Mouse (Mus musculus) MEL (cell line): ENCODE data around the gene Slc46a3. TPM values are rescaled to one million over a fixed set of nuclear protein-coding genes. Genes with fewer than 3 reads are reported as not detected.

ENCODE experiments used
- DNase-seq: peaks from one replicate; pipeline ENCODE4 v3.0.0; 2011; ENCODE audit warnings: low read depth, low spot score
- H3K27ac ChIP-seq: 2 replicates; pipeline ENCODE4 v1.5.1; 2012; ENCODE audit warnings: low read depth, mild to moderate bottlenecking, control low read depth, low read length, moderate library complexity; ENCODE audit not compliant: control insufficient read depth
- H3K27me3 ChIP-seq, 2 experiments: fragments of 150-350 bp in 1 of 2; sonication (generic) in 1 of 2; 2 replicates each; pipeline ENCODE4 v1.6.1; 2012; ENCODE audit warnings: low read length in 2 of 2, mild to moderate bottlenecking in 2 of 2, improper control_type of control experiment in 1 of 2, moderate library complexity in 1 of 2; ENCODE audit not compliant: insufficient read depth in 2 of 2, control insufficient read depth in 1 of 2
- H3K36me3 ChIP-seq, 2 experiments: 2 replicates each; pipeline ENCODE4 v1.6.1; 2012 to 2014; ENCODE audit warnings: low read length in 2 of 2, improper control_type of control experiment in 1 of 2, inconsistent platforms in 1 of 2, mild to moderate bottlenecking in 1 of 2; ENCODE audit not compliant: insufficient read depth in 2 of 2, control insufficient read depth in 1 of 2
- H3K4me1 ChIP-seq, 2 experiments: fragments of 150-350 bp in 1 of 2; sonication (generic) in 1 of 2; 2 replicates each; pipeline ENCODE4 v1.6.1; 2012; ENCODE audit warnings: low read length in 2 of 2, improper control_type of control experiment in 1 of 2, mild to moderate bottlenecking in 1 of 2; ENCODE audit not compliant: insufficient read depth in 2 of 2, control insufficient read depth in 1 of 2
- H3K4me3 ChIP-seq, 2 experiments: fragments of 150-350 bp in 1 of 2; sonication (generic) in 1 of 2; 2 replicates each; pipeline ENCODE4 v1.5.1; 2012; ENCODE audit warnings: low read depth in 2 of 2, low read length in 2 of 2, mild to moderate bottlenecking in 2 of 2, moderate library complexity in 2 of 2, control low read depth in 1 of 2, improper control_type of control experiment in 1 of 2; ENCODE audit not compliant: control insufficient read depth in 1 of 2, insufficient read depth in 1 of 2
- H3K79me2 ChIP-seq: 2 replicates; pipeline ENCODE4 v1.6.1; 2012; ENCODE audit warnings: mild to moderate bottlenecking, low read length, moderate library complexity; ENCODE audit not compliant: control insufficient read depth, poor library complexity, insufficient read depth
- H3K9ac ChIP-seq: 2 replicates; pipeline ENCODE4 v1.6.1; 2012; ENCODE audit warnings: low read depth, mild to moderate bottlenecking, control low read depth, low read length, moderate library complexity; ENCODE audit not compliant: control insufficient read depth, poor library complexity, severe bottlenecking
- H3K9me3 ChIP-seq: fragments of 150-350 bp; sonication (generic); replicated peaks from 2 replicates; pipeline ENCODE4 v1.6.1; 2012; ENCODE audit warnings: mild to moderate bottlenecking, low read length, improper control_type of control experiment, moderate library complexity; ENCODE audit not compliant: insufficient read depth
- CHD1 ChIP-seq: IDR thresholded peaks from 2 replicates; pipeline ENCODE4 v1.6.1; 2012; ENCODE audit warnings: low read depth, mild to moderate bottlenecking, inconsistent platforms, low read length, improper control_type of control experiment
- CHD2 ChIP-seq: IDR thresholded peaks from 2 replicates; pipeline ENCODE4 v1.6.1; 2011; ENCODE audit warnings: low read length, improper control_type of control experiment
- CTCF ChIP-seq, 3 experiments: IDR thresholded peaks in 2 of 3; conservative IDR thresholded peaks in 1 of 3; 2 replicates each; pipeline ENCODE4 v1.5.1; 2011 to 2012; ENCODE audit warnings: low read length in 3 of 3, low read depth in 2 of 3, mild to moderate bottlenecking in 2 of 3, improper control_type of control experiment in 1 of 3, inconsistent platforms in 1 of 3, mixed read lengths in 1 of 3, moderate library complexity in 1 of 3; ENCODE audit not compliant: control insufficient read depth in 1 of 3, insufficient read depth in 1 of 3, poor library complexity in 1 of 3, severe bottlenecking in 1 of 3
- E2F4 ChIP-seq: IDR thresholded peaks from 2 replicates; pipeline ENCODE4 v1.6.1; 2011; ENCODE audit warnings: low read depth, low read length, improper control_type of control experiment, borderline replicate concordance
- ETS1 ChIP-seq: IDR thresholded peaks from 2 replicates; pipeline ENCODE4 v1.6.1; 2012; ENCODE audit warnings: low read depth, mild to moderate bottlenecking, inconsistent platforms, low read length, improper control_type of control experiment, moderate library complexity
- GATA1 ChIP-seq: IDR thresholded peaks from 2 replicates; pipeline ENCODE4 v1.6.1; 2011; ENCODE audit warnings: low read depth, low read length, improper control_type of control experiment
- HCFC1 ChIP-seq: IDR thresholded peaks from 2 replicates; pipeline ENCODE4 v1.6.1; 2012; ENCODE audit warnings: low read depth, mild to moderate bottlenecking, inconsistent platforms, low read length, improper control_type of control experiment, moderate library complexity
- JUND ChIP-seq: IDR thresholded peaks from 2 replicates; pipeline ENCODE4 v1.6.1; 2011; ENCODE audit warnings: low read depth, mild to moderate bottlenecking, improper control_type of control experiment, low read length
- MAFK ChIP-seq: IDR thresholded peaks from 2 replicates; pipeline ENCODE4 v1.6.1; 2011; ENCODE audit warnings: low read depth, mild to moderate bottlenecking, low read length, improper control_type of control experiment, borderline replicate concordance
- MAZ ChIP-seq: IDR thresholded peaks from 2 replicates; pipeline ENCODE4 v1.6.1; 2012; ENCODE audit warnings: low read depth, mild to moderate bottlenecking, inconsistent platforms, low read length, improper control_type of control experiment
- MXI1 ChIP-seq: IDR thresholded peaks from 2 replicates; pipeline ENCODE4 v1.6.1; 2011; ENCODE audit warnings: mild to moderate bottlenecking, low read depth, low read length, improper control_type of control experiment
- MYC ChIP-seq: IDR thresholded peaks from 2 replicates; pipeline ENCODE4 v1.6.1; 2011; ENCODE audit warnings: low read depth, mild to moderate bottlenecking, low read length, improper control_type of control experiment, moderate library complexity
- NELFE ChIP-seq: IDR thresholded peaks from 2 replicates; pipeline ENCODE4 v1.6.1; 2011; ENCODE audit warnings: low read depth, low read length, improper control_type of control experiment
- POLR2A ChIP-seq, 2 experiments: IDR thresholded peaks; 2 replicates each; pipeline ENCODE4 v1.6.1; 2011 to 2012; ENCODE audit warnings: low read length in 2 of 2, mild to moderate bottlenecking in 2 of 2, control low read depth in 1 of 2, improper control_type of control experiment in 1 of 2, low read depth in 1 of 2, moderate library complexity in 1 of 2; ENCODE audit not compliant: control insufficient read depth in 1 of 2, insufficient read depth in 1 of 2, poor library complexity in 1 of 2
- POLR2AphosphoS2 ChIP-seq: IDR thresholded peaks from 2 replicates; pipeline ENCODE4 v1.6.1; 2011; ENCODE audit warnings: low read length, improper control_type of control experiment
- POLR2AphosphoS5 ChIP-seq: IDR thresholded peaks from 2 replicates; pipeline ENCODE4 v1.6.1; 2012; ENCODE audit warnings: low read depth, borderline replicate concordance, mild to moderate bottlenecking, inconsistent platforms, low read length, moderate library complexity, mixed read lengths
- RAD21 ChIP-seq: IDR thresholded peaks from 2 replicates; pipeline ENCODE4 v1.6.1; 2011; ENCODE audit warnings: mild to moderate bottlenecking, low read depth, low read length, improper control_type of control experiment
- SIN3A ChIP-seq: IDR thresholded peaks from 2 replicates; pipeline ENCODE4 v1.6.1; 2012; ENCODE audit warnings: low read length, improper control_type of control experiment, inconsistent platforms
- SMC3 ChIP-seq: IDR thresholded peaks from 2 replicates; pipeline ENCODE4 v1.6.1; 2011; ENCODE audit warnings: low read depth, low read length, improper control_type of control experiment
- TBP ChIP-seq: IDR thresholded peaks from 2 replicates; pipeline ENCODE4 v1.8.0; 2011; ENCODE audit warnings: low read depth, low read length, improper control_type of control experiment
- USF1 ChIP-seq: IDR thresholded peaks from 2 replicates; pipeline ENCODE4 v1.6.1; 2014; ENCODE audit warnings: low read depth, mild to moderate bottlenecking, inconsistent platforms, low read length, improper control_type of control experiment, moderate library complexity
- USF2 ChIP-seq, 2 experiments: IDR thresholded peaks; 2 replicates each; pipeline ENCODE4 v1.6.1; 2011 to 2012; ENCODE audit warnings: improper control_type of control experiment in 2 of 2, low read length in 2 of 2, borderline replicate concordance in 1 of 2, inconsistent platforms in 1 of 2, low read depth in 1 of 2, mild to moderate bottlenecking in 1 of 2; ENCODE audit not compliant: insufficient read depth in 1 of 2
- ZC3H11A ChIP-seq: IDR thresholded peaks from 2 replicates; pipeline ENCODE4 v1.6.1; 2012; ENCODE audit warnings: low read depth, mild to moderate bottlenecking, inconsistent platforms, low read length, improper control_type of control experiment
- polyA plus RNA-seq, 2 experiments: library from polyadenylated mRNA; stranded (reverse) in 1 of 2; unstranded in 1 of 2; fragments of >175 nt in 1 of 2; fragments of >200 nt in 1 of 2; gene quantifications; 2 replicates each; pipeline versions ENCODE4 v1.2.1 to v1.2.4; 2012; ENCODE audit warnings: low replicate concordance in 2 of 2, low read depth in 1 of 2; ENCODE audit not compliant: insufficient read length in 2 of 2, insufficient read depth in 1 of 2, missing spikeins in 1 of 2
- total RNA-seq: library from RNA; depleted of rRNA; stranded (reverse); fragments of 300-350 nt; gene quantifications from 2 replicates; pipeline ENCODE4 v1.2.3, GENCODE M21; 2012

Gene Slc46a3
- total and polyA plus RNA-seq, 3 experiments = 3.0 to 7.7 TPM; not detected in 1

DNA sequence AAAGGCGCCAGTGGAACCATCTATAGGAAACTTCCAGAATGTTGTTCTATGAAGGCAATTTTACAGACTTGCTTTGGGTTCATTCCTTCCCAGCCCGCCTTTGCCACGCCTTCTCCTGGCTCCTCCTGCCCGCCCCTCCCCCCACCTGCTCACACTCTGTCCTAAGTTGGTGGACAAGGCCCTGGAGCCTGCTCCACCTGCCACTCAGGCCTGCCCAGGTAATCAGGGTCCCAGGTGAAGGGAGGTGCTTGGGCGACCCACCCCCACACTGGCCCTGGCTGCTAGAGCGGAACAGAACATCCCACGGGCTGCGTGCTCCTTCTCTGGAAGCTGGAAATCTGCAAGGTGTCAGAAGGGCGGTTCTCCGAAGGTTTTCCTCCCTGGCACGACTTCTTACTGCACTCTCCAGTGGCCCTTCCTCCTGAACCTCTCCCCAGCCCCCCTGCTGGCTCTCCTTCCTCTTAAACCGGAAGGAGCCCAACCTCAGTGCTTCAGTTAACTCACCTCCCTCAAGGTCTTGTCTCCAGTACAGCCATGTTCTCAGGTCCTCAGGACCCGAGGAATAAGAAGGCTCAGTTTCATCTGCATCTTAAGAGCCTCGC lies 18.7 kb upstream of the Slc46a3 start:
- Histone ChIP-seq H3K9ac (no peak overlapping the region), H3K9me3 (no peaks in the 10 kb centered on the region), H3K36me3 (no peaks in the 10 kb centered on the region), H3K27ac (no peak overlapping the region), H3K4me1 (no peaks in the 10 kb centered on the region), H3K4me3 (no peak overlapping the region), H3K79me2 (no peaks in the 10 kb centered on the region), H3K27me3 (no peaks in the 10 kb centered on the region)
- TF ChIP-seq TBP (no peak), SMC3 (no peak), USF2 (IDR thresholded peaks at IDR 0.05; ENCODE audit: borderline replicate concordance in 1 of 2, insufficient read depth in 1 of 2, low read depth in 1 of 2, low read length in 2 of 2) (no peak), MAFK (no peak), MYC (no peak), POLR2AphosphoS5 (no peak), USF1 (no peak), CHD1 (no peak), RAD21 (no peak), CHD2 (no peak)
- DNase-seq = no peak

DNA sequence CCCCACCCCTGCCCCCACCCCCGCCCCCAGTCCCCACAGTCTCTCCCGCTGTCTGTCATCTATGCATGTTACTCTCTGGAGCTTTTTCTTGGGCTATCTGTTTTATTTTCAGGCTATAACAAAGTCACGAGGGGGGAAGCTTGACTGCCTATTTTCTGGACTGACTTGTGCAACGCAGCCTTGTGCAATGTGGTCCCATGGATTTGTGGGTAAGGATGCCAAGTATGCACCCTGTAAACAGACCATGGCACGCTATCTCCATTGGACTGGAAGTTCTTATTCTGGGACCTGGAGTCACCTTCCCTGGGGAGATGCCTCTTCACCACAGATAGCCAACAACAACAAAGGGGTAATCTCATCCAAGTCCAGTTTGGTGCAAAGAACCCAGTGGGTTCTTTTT lies 17.1 kb upstream of the Slc46a3 start:
- TF ChIP-seq POLR2AphosphoS5 = no peak
- no peak for TF ChIP-seq E2F4
- no peak for TF ChIP-seq POLR2A (IDR thresholded peaks at IDR 0.05; ENCODE audit: control insufficient read depth in 1 of 2, insufficient read depth in 1 of 2, low read depth in 1 of 2, low read length in 2 of 2, poor library complexity in 1 of 2)
- no peak for TF ChIP-seq MXI1
- TF ChIP-seq ZC3H11A = no peak
- H3K9me3 ChIP-seq = no peaks in the 10 kb centered on the region
- no peak overlapping the region for H3K4me3 ChIP-seq
- H3K9ac ChIP-seq = no peak overlapping the region
- H3K36me3 ChIP-seq = no peaks in the 10 kb centered on the region
- no peaks in the 10 kb centered on the region for H3K4me1 ChIP-seq
- no peaks in the 10 kb centered on the region for H3K27me3 ChIP-seq
- H3K79me2 ChIP-seq = no peaks in the 10 kb centered on the region
- DNase-seq = no peak
- H3K27ac ChIP-seq = no peak overlapping the region

GRCm38 (mm10) chr5:147910807-147911509 lies 16.3 kb upstream of the Slc46a3 start:
- no peaks in the 10 kb centered on the region for H3K4me1 ChIP-seq
- no peak overlapping the region for H3K9ac ChIP-seq
- no peaks in the 10 kb centered on the region for H3K36me3 ChIP-seq
- TF ChIP-seq E2F4 (no peak), SIN3A (no peak), HCFC1 (no peak), ETS1 (no peak), RAD21 (peak; percentile 27), TBP (no peak), GATA1 (no peak), CTCF (IDR thresholded peaks at IDR 0.05 in 2 of 3, conservative IDR thresholded peaks at IDR 0.05 in 1 of 3; ENCODE audit: control insufficient read depth in 1 of 3, insufficient read depth in 1 of 3, low read depth in 2 of 3, low read length in 3 of 3, poor library complexity in 1 of 3, severe bottlenecking in 1 of 3) (peak; percentile 38 to 55 (median 43)), POLR2AphosphoS5 (no peak), POLR2AphosphoS2 (no peak), JUND (no peak), NELFE (no peak), SMC3 (peak; percentile 24), MAZ (no peak)
- no peaks in the 10 kb centered on the region for H3K27me3 ChIP-seq
- H3K9me3 ChIP-seq = no peaks in the 10 kb centered on the region
- no peak overlapping the region for H3K27ac ChIP-seq
- no peaks in the 10 kb centered on the region for H3K79me2 ChIP-seq
- peak; percentile 37 for DNase-seq
- H3K4me3 ChIP-seq = no peak overlapping the region
